ENCODE assay signal across 10 mouse cellular contexts in the genomic region with DNA sequence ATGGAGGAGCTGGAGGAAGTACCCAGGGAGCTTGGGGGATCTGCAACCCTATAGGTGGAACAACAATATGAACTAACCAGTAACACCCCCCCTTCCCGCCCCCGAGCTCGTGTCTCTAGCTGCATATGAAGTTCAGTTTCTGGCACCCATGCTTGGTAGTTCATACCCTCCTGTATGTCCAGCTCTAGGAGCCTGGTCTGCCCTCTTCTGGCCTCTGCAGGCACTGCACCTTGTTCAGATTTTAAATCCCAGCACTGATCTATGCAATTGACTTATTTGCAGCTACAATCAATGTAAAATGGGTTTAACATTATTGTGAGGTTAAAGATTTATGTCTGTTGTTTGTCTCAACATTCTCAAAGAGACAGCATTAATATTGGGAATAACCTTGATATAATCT.
A peak's percentile ranks its signal among the peaks of the same experiment; 100 is the strongest.
DNase-seq lines count a peak whose midpoint lies in the region; ATAC-seq and TF ChIP-seq lines count a peak whose summit lies in the region.
"Had no signal": no experiment of that assay in that cellular context is flagged by ENCODE, and none has a peak within 500 bp of the region (broad histone marks: within the 10 kb centered on the region; RNA-seq: fewer than 3 reads in every experiment).

No protein-coding gene starts in this region.

- DNase-seq in c-Kit-positive CD71-positive TER-119-negative erythroid progenitor cells, embryonic 14.5 days (ENCODE audit: low read depth) = peak; percentile 5
- peak; percentile 3 for DNase-seq in retina, embryonic 14.5 days (ENCODE audit: low spot score)
- DNase-seq in spleen, adult 12 weeks (ENCODE audit: low spot score) = no peak

- H3K9me3 ChIP-seq in intestine, postnatal 0 days (ENCODE audit: control insufficient read depth) = no peaks in the 10 kb centered on the region
- no peaks in the 10 kb centered on the region for H3K9me3 ChIP-seq in intestine, embryonic 15.5 days
- H3K9me3 ChIP-seq in E14TG2a.4 (ENCODE audit: low read length) = peaks cover 22% of the 10 kb centered on the region
- H3K9me3 ChIP-seq in midbrain, embryonic 13.5 days = no peaks in the 10 kb centered on the region

- no peak overlapping the region for H3K9ac ChIP-seq in intestine, postnatal 0 days (ENCODE audit: low read depth, low read length)
- no peak overlapping the region for H3K9ac ChIP-seq in intestine, embryonic 15.5 days
- H3K9ac ChIP-seq in midbrain, embryonic 13.5 days (replicated peaks) = no peak overlapping the region

- no peaks in the 10 kb centered on the region for H3K36me3 ChIP-seq in intestine, postnatal 0 days (ENCODE audit: control insufficient read depth, insufficient read depth)
- no peaks in the 10 kb centered on the region for H3K36me3 ChIP-seq in intestine, embryonic 15.5 days
- H3K36me3 ChIP-seq in E14TG2a.4 (ENCODE audit: insufficient read depth, low read length) = no peaks in the 10 kb centered on the region
- no peaks in the 10 kb centered on the region for H3K36me3 ChIP-seq in midbrain, embryonic 13.5 days

- WGBS in intestine, postnatal 0 days = 74% methylated on average over 3 of the region's 3 CpGs
- WGBS in intestine, embryonic 15.5 days = 89% methylated on average over 3 of the region's 3 CpGs
- 85% methylated on average over 3 of the region's 3 CpGs for WGBS in midbrain, embryonic 13.5 days

- no peak overlapping the region for H3K27ac ChIP-seq in intestine, postnatal 0 days (ENCODE audit: low read depth, low read length)
- no peak overlapping the region for H3K27ac ChIP-seq in intestine, embryonic 15.5 days
- no peak overlapping the region for H3K27ac ChIP-seq in midbrain, embryonic 13.5 days
- H3K27ac ChIP-seq: macrophage had no signal

- no peak overlapping the region for H3K4me3 ChIP-seq in intestine, postnatal 0 days (ENCODE audit: low read depth, low read length)
- no peak overlapping the region for H3K4me3 ChIP-seq in intestine, embryonic 15.5 days (replicated peaks)
- H3K4me3 ChIP-seq in E14TG2a.4 (replicated peaks; ENCODE audit: low read length) = no peak overlapping the region
- H3K4me3 ChIP-seq in midbrain, embryonic 13.5 days (replicated peaks) = no peak overlapping the region

- TF ChIP-seq CTCF in intestine, postnatal 0 days (IDR thresholded peaks at IDR 0.05; ENCODE audit: low read depth) = peak; percentile 43
- TF ChIP-seq CTCF in E14TG2a.4 (conservative IDR thresholded peaks at IDR 0.05; ENCODE audit: low read length) = peak; percentile 57

- ATAC-seq in intestine, postnatal 0 days = no peak
- ATAC-seq in intestine, embryonic 15.5 days = no peak
- no peak for ATAC-seq in activated CD4-positive, CD25-positive, alpha-beta regulatory T cell, adult 4 months
- ATAC-seq in midbrain, embryonic 13.5 days = no peak
- ATAC-seq: intestine, embryonic 16.5 days had no signal

- H3K27me3 ChIP-seq in intestine, postnatal 0 days (replicated peaks; ENCODE audit: control insufficient read depth, insufficient read depth, low read length) = no peaks in the 10 kb centered on the region
- no peaks in the 10 kb centered on the region for H3K27me3 ChIP-seq in intestine, embryonic 15.5 days (replicated peaks)
- H3K27me3 ChIP-seq in E14TG2a.4 (ENCODE audit: insufficient read depth, low read length) = no peaks in the 10 kb centered on the region
- H3K27me3 ChIP-seq in midbrain, embryonic 13.5 days = no peaks in the 10 kb centered on the region

- no peak overlapping the region for H3K4me2 ChIP-seq in intestine, postnatal 0 days (replicated peaks; ENCODE audit: low read depth)
- no peak overlapping the region for H3K4me2 ChIP-seq in intestine, embryonic 15.5 days (replicated peaks)
- no peak overlapping the region for H3K4me2 ChIP-seq in midbrain, embryonic 13.5 days (replicated peaks)

- no peaks in the 10 kb centered on the region for H3K4me1 ChIP-seq in intestine, postnatal 0 days (replicated peaks; ENCODE audit: control insufficient read depth, insufficient read depth, low read length)
- no peaks in the 10 kb centered on the region for H3K4me1 ChIP-seq in intestine, embryonic 15.5 days (replicated peaks)
- no peaks in the 10 kb centered on the region for H3K4me1 ChIP-seq in E14TG2a.4 (replicated peaks; ENCODE audit: low read depth, low read length)
- no peaks in the 10 kb centered on the region for H3K4me1 ChIP-seq in midbrain, embryonic 13.5 days (replicated peaks)
